Mouse (Mus musculus) CH12.LX (cell line): ENCODE measurements around the gene Olfr108.

ENCODE experiments used
- CTCF ChIP-seq, 2 experiments: IDR thresholded peaks in 1 of 2; conservative IDR thresholded peaks in 1 of 2; 2 replicates each; pipeline ENCODE4 v1.5.1; 2011 to 2012; ENCODE audit warnings: low read depth in 2 of 2, low read length in 2 of 2, improper control_type of control experiment in 1 of 2, inconsistent platforms in 1 of 2, mild to moderate bottlenecking in 1 of 2, moderate library complexity in 1 of 2
- E2F4 ChIP-seq: IDR thresholded peaks from 2 replicates; pipeline ENCODE4 v1.6.1; 2011; ENCODE audit warnings: low read depth, low read length, improper control_type of control experiment; ENCODE audit not compliant: insufficient replicate concordance
- EP300 ChIP-seq: IDR thresholded peaks from 2 replicates; pipeline ENCODE4 v1.6.1; 2011; ENCODE audit warnings: low read length, improper control_type of control experiment
- HCFC1 ChIP-seq: IDR thresholded peaks from 2 replicates; pipeline ENCODE4 v1.6.1; 2012; ENCODE audit warnings: low read depth, mild to moderate bottlenecking, inconsistent platforms, low read length, improper control_type of control experiment
- MAX ChIP-seq: IDR thresholded peaks from 2 replicates; pipeline ENCODE4 v1.6.1; 2011; ENCODE audit warnings: low read length, improper control_type of control experiment
- SIN3A ChIP-seq: IDR thresholded peaks from 2 replicates; pipeline ENCODE4 v1.6.1; 2012; ENCODE audit warnings: low read length, improper control_type of control experiment, inconsistent platforms
- ZMIZ1 ChIP-seq: IDR thresholded peaks from 2 replicates; pipeline ENCODE4 v1.6.1; 2012; ENCODE audit warnings: low read depth, mild to moderate bottlenecking, inconsistent platforms, low read length, improper control_type of control experiment
- ZNF384 ChIP-seq: IDR thresholded peaks from 2 replicates; pipeline ENCODE4 v1.6.1; 2012; ENCODE audit warnings: low read depth, low read length, improper control_type of control experiment, inconsistent platforms

GRCm38 (mm10) chr17:37491930-37492518, 46.7 kb downstream of the Olfr108 start, which contains the start of gene Olfr110:
- TF ChIP-seq SIN3A, result no peak
- no peak for TF ChIP-seq CTCF (conservative IDR thresholded peaks at IDR 0.05 in 1 of 2, IDR thresholded peaks at IDR 0.05 in 1 of 2; ENCODE audit: low read depth in 2 of 2, low read length in 2 of 2)
- TF ChIP-seq EP300, result no peak
- no peak for TF ChIP-seq MAX
- TF ChIP-seq HCFC1, result no peak
- TF ChIP-seq ZNF384, result no peak
- TF ChIP-seq ZMIZ1, result no peak
- TF ChIP-seq E2F4, result no peak
